Mouse (Mus musculus): ENCODE measurements around the gene Tanc2.

DNA sequence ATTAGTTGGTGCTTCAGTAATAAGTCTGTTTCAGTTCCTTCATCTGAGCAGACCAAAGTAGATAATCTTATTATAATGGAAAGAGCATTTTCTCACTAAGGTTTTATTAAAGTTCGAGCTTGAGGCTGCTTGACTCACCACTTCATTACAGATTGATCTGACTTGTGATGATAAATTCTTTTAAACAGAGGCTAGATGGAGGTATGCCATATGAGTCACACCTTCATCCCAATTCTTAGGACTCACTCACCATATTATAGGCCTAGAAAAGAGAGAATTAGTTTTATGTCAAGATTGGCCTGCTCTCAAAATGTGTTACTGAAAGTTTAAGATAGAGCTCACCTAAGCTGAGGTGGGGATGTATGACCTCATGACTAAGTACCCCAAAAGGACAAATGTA, 153.4 kb downstream of the Tanc2 start:
- no peak for TF ChIP-seq CTCF (IDR thresholded peaks at IDR 0.05; ENCODE audit: low read depth)
- no peak for TF ChIP-seq EP300 (IDR thresholded peaks at IDR 0.05; ENCODE audit: low read depth)

All from liver, embryonic 14.5 days (tissue).